Mouse (Mus musculus): ENCODE results near the gene Tcap.

DNA sequence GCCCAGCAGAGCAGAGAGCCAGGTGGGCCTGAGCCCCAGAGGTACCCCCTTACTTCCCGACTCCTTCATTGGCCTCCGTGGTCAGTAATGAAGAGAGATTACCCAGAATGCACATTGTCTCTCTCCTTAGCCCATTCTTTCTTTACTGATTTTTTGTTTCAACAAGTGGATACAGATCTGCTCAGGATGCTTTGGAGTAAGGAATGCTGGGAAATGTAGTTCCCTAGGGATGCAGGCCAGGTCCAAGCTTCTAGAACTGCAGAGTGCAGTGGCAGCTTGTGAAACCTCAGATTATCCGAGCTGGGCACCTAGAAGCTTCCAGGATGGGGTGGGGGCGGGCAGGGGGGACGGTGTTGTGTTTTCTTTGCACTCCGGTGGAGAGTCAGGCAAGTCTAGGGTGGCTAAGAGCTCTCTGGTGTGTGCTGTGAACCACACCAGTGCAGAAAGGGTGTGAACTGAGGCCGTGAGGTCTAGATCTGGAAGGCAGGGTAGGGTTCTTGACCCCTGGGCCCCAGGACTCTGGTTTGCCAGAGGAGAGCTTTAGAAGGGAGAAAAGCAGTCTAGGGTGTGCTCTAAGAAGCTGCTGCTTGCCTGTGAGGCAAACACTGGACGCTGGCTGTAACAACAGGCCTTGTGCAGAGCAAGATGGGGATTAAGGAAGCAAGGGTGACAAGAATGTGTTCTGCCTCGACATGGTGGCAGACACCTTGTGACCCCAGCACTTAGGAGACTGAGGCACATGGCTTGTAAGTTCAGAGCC, 48.3 kb downstream of the Tcap start:
- no peak for TF ChIP-seq GATA1 (IDR thresholded peaks at IDR 0.05; ENCODE audit: borderline replicate concordance, low read length)
- no peak for TF ChIP-seq FLI1 (IDR thresholded peaks at IDR 0.05; ENCODE audit: low read length)

Data from megakaryocyte, embryonic 14.5 days (primary cell).